Comparison of ENCODE assay signal across 18 mouse cellular contexts in genomic region chr6:28561291-28561995, GRCm38 (mm10).
A peak's percentile ranks its signal among the peaks of the same experiment; 100 is the strongest.
DNase-seq lines count a peak whose midpoint lies in the region; ATAC-seq lines count a peak whose summit lies in the region.
"Had no signal": no experiment of that assay in that cellular context is flagged by ENCODE, and none has a peak within 500 bp of the region (broad histone marks: within the 10 kb centered on the region; RNA-seq: fewer than 3 reads in every experiment).

No protein-coding gene starts in this region.

- 0 out of 2 replicates have a peak, but pooled peaks cover 4% of the 10 kb centered on the region for H3K4me1 ChIP-seq in kidney, embryonic 14.5 days (ENCODE audit: control insufficient read depth, insufficient read depth, low read length)
- H3K4me1 ChIP-seq: midbrain, embryonic 15.5 days had no signal

- H3K36me3 ChIP-seq in kidney, embryonic 14.5 days (ENCODE audit: control insufficient read depth, insufficient read depth, low read length): peaks cover 11% of the 10 kb centered on the region; the same call in 1 of the 2 replicates
- H3K36me3 ChIP-seq: midbrain, embryonic 15.5 days had no signal

- H3K9me3 ChIP-seq in kidney, embryonic 14.5 days (ENCODE audit: control insufficient read depth, low read length): no peaks in the 10 kb centered on the region
- H3K9me3 ChIP-seq: G1E; midbrain, embryonic 15.5 days; neural tube, embryonic 12.5 days had no signal

- no peaks in the 10 kb centered on the region for H3K27me3 ChIP-seq in kidney, embryonic 14.5 days (ENCODE audit: control insufficient read depth, insufficient read depth, low read length)
- H3K27me3 ChIP-seq: midbrain, embryonic 15.5 days; neural tube, embryonic 12.5 days had no signal

- no peak overlapping the region for H3K4me3 ChIP-seq in kidney, embryonic 14.5 days (ENCODE audit: low read length)
- H3K4me3 ChIP-seq: erythroblast, embryonic 14.5 days; midbrain, embryonic 15.5 days; neural tube, embryonic 12.5 days had no signal

- H3K9ac ChIP-seq in kidney, embryonic 14.5 days (ENCODE audit: low read depth, low read length): no peak overlapping the region
- H3K9ac ChIP-seq: liver, postnatal 0 days; midbrain, embryonic 15.5 days; neural tube, embryonic 12.5 days had no signal

- 75% methylated on average over 5 of the region's 5 CpGs for WGBS in kidney, embryonic 14.5 days

- DNase-seq in cerebellum, postnatal 25 days: peak; percentile 37 to 62
- no peak for DNase-seq in cerebellum, adult 9-10 months
- DNase-seq in kidney, adult 18-20 months: peak; percentile 18
- DNase-seq in kidney, postnatal 4 days: no peak
- peak; percentile 76 for DNase-seq in brain, adult 2 months (ENCODE audit: low read depth, low spot score)
- DNase-seq in embryo, embryonic 10 days (ENCODE audit: low spot score): no peak
- no peak for DNase-seq in B cell, adult 2 months
- DNase-seq: cerebellum, adult 11-12 months; heart, postnatal 4 days; liver, postnatal 0 days; lung, postnatal 4 days; thymus, adult 2 months had no signal

- no peak overlapping the region for H3K27ac ChIP-seq in kidney, embryonic 14.5 days (ENCODE audit: low read depth, low read length)
- H3K27ac ChIP-seq: midbrain, embryonic 15.5 days; neural tube, embryonic 12.5 days had no signal

- ATAC-seq in kidney, embryonic 14.5 days (ENCODE audit: low FRiP score, low TSS enrichment): 0 out of 2 replicates have a peak, but pooled peaks have one; percentile 39
- ATAC-seq: liver, postnatal 0 days; midbrain, embryonic 15.5 days had no signal

- no peak overlapping the region for H3K4me2 ChIP-seq in kidney, embryonic 14.5 days (replicated peaks; ENCODE audit: low read depth, low read length)
- H3K4me2 ChIP-seq: heart, embryonic 11.5 days; midbrain, embryonic 15.5 days; neural tube, embryonic 12.5 days had no signal

Comparison
In these comparisons a context has a peak if more than half of its experiments do, and no peak if none do; other contexts are left out.
1. DNase-seq: peak in cerebellum, postnatal 25 days (2 of 2), kidney, adult 18-20 months (single experiment) and brain, adult 2 months (single experiment); none in cerebellum, adult 9-10 months (single experiment), kidney, postnatal 4 days (0 of 2), embryo, embryonic 10 days (single experiment) and B cell, adult 2 months (0 of 2).